ENCODE assay signal across 8 mouse cellular contexts in the genomic region with DNA sequence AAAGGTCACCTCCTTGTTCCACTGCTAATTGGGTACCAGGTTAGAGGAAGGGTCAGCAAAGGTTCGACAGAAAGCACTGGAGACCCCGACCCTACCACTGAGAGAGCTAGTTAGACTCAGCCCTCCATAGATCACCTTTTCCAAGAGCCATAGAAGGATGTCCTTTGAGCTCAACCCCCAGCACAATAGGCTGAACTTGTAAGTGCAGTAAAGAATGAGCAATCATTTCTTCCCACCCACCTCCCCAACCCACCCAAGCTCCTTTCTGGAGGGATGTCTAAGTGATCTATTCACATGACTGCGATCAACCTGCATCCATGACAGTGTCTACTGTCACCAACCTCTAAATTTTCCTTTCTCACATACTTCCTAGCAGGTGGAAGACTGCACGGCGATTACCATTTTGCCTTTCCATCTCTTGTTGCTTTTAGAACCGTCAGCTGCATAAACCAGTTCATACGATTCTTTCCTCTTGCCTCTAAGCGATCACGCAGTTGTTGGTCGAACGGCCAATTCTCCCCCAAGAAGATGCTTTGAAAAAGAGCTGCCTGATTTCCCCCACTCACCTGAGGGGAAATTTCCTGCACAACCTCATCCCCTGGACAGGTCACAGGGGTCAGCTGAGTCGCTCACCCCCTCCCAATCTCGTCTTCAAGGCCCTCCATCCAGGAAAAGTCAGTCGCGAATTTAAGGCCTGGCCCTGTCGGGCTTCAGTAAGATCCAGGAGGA. TPM values are rescaled to one million over a fixed set of nuclear protein-coding genes. Genes with fewer than 3 reads are reported as not detected.
DNase-seq lines count a peak whose midpoint lies in the region; ATAC-seq and TF ChIP-seq lines count a peak whose summit lies in the region.

No protein-coding gene starts in this region.

- H3K27me3 ChIP-seq in hindbrain, postnatal 0 days (ENCODE audit: insufficient read depth, low read length): no peaks in the 10 kb centered on the region
- H3K27me3 ChIP-seq in myocyte (ENCODE audit: control insufficient read depth, insufficient read depth, insufficient read length): no peaks in the 10 kb centered on the region

- ATAC-seq in hindbrain, postnatal 0 days: no peak

- peaks cover 57% of the 10 kb centered on the region for H3K79me2 ChIP-seq in myocyte (ENCODE audit: control insufficient read depth, insufficient read depth)

- peak overlapping the region; percentile 93 for H3K4me2 ChIP-seq in hindbrain, postnatal 0 days (ENCODE audit: low read depth, low read length)
- H3K4me2 ChIP-seq in myocyte (ENCODE audit: low read depth): peak overlapping the region; percentile 72

- H3K9ac ChIP-seq in hindbrain, postnatal 0 days (replicated peaks; ENCODE audit: low read length): peak overlapping the region; percentile 97

- H3K4me3 ChIP-seq in cortical plate, adult 2 months (ENCODE audit: insufficient read depth, low read length): peak overlapping the region; percentile 65
- peak overlapping the region; percentile 89 for H3K4me3 ChIP-seq in hindbrain, postnatal 0 days (ENCODE audit: low read length)
- peak overlapping the region; percentile 84 for H3K4me3 ChIP-seq in myocyte

- WGBS in hindbrain, postnatal 0 days: 3% methylated on average over 16 of the region's 16 CpGs

- peak overlapping the region; percentile 77 for H3K27ac ChIP-seq in cortical plate, adult 2 months (ENCODE audit: insufficient read depth, low read length)
- H3K27ac ChIP-seq in hindbrain, postnatal 0 days: peak overlapping the region; percentile 93

- no peak for TF ChIP-seq CTCF in cortical plate, adult 2 months (IDR thresholded peaks at IDR 0.05; ENCODE audit: extremely low read depth, insufficient read depth, low read length)
- no peak for TF ChIP-seq CTCF in hindbrain, postnatal 0 days (IDR thresholded peaks at IDR 0.05; ENCODE audit: low read depth)

- H3ac ChIP-seq in myocyte (ENCODE audit: control insufficient read depth, insufficient read length): peak overlapping the region; percentile 100

- H3K9me3 ChIP-seq in hindbrain, postnatal 0 days (ENCODE audit: low read length): no peaks in the 10 kb centered on the region

- intact Hi-C loops in left cerebral cortex, postnatal 14 days (cut with DNase I): loop anchor here (5.0 kb wide), 3 partner anchors 57 to 377 kb away; no protein-coding TSS in a partner anchor

- no peaks in the 10 kb centered on the region for H3K36me3 ChIP-seq in hindbrain, postnatal 0 days (ENCODE audit: insufficient read depth, low read length)
- H3K36me3 ChIP-seq in myocyte (ENCODE audit: control insufficient read depth, insufficient read depth): peaks cover 5% of the 10 kb centered on the region

- TF ChIP-seq POLR2A in cortical plate, adult 2 months (IDR thresholded peaks at IDR 0.05; ENCODE audit: extremely low read depth, insufficient read depth, low read length): no peak
- no peak for TF ChIP-seq POLR2A in myocyte (IDR thresholded peaks at IDR 0.05; ENCODE audit: insufficient read length, low read depth)

- H3K4me1 ChIP-seq in cortical plate, adult 2 months (ENCODE audit: control insufficient read depth, insufficient read depth, low read length): peaks cover 6% of the 10 kb centered on the region
- H3K4me1 ChIP-seq in hindbrain, postnatal 0 days (ENCODE audit: insufficient read depth, low read length): peaks cover 38% of the 10 kb centered on the region

- peak; percentile 11 for DNase-seq in kidney, adult 11 months
- no peak for DNase-seq in kidney, postnatal 25 days
- peak; percentile 17 for DNase-seq in CD4-positive helper T cell, adult 2 months (ENCODE audit: low read depth, low spot score)
- peak; percentile 59 for DNase-seq in hindbrain, postnatal 0 days (ENCODE audit: low spot score)
- no peak for DNase-seq in gastrocnemius, postnatal 10 days
- DNase-seq in left cerebral cortex, postnatal 14 days (ENCODE audit: low spot score in 2 of 2): no peak

TF ChIP-seq in myocyte, 11 proteins besides CTCF, POLR2A, EP300 and RAD21:
- TF ChIP-seq MAX (IDR thresholded peaks at IDR 0.05; ENCODE audit: low read depth): no peak
- no peak for TF ChIP-seq MYOG (IDR thresholded peaks at IDR 0.05; ENCODE audit: control insufficient read depth in 1 of 3, insufficient read depth in 1 of 3, insufficient read length in 2 of 3, low read depth in 2 of 3)
- no peak for TF ChIP-seq MYOD1 (IDR thresholded peaks at IDR 0.05; ENCODE audit: control insufficient read depth in 1 of 3, insufficient read length in 2 of 3, low read depth in 2 of 3)
- TF ChIP-seq USF1 (IDR thresholded peaks at IDR 0.05; ENCODE audit: low read depth): no peak
- no peak for TF ChIP-seq POLR2AphosphoS2 (IDR thresholded peaks at IDR 0.05; ENCODE audit: insufficient read length, low read depth)

RNA-seq across cellular contexts. Expression of a gene that starts 1.0 kb away (rescaled TPM):
- 344 and 347 TPM in 2 replicates for polyA plus RNA-seq in cortical plate, adult 2 months (2012; rRNA removed)
- 54.2 and 55.3 TPM in 2 replicates for total RNA-seq in hindbrain, postnatal 0 days (2014; rRNA removed)
- 122 and 132 TPM in 2 replicates for polyA plus RNA-seq in hindbrain, postnatal 0 days (2015; fragmentation: Nextera tagmentation; extraction: Ambion mirVana)
- 51.0 TPM for polyA plus RNA-seq in myocyte (2012; fragmentation: generic; extraction: Trizol)
- total RNA-seq in gastrocnemius, postnatal 10 days (2021): 10 to 100 TPM; 47.4 to 53.9 TPM
- total RNA-seq in left cerebral cortex, postnatal 14 days (2021): 100 to 1,000 TPM; 304 to 313 TPM

Comparison
In these comparisons a context has a peak if more than half of its experiments do, and no peak if none do; other contexts are left out.
1. DNase-seq: peak in kidney, adult 11 months (single experiment), CD4-positive helper T cell, adult 2 months (single experiment) and hindbrain, postnatal 0 days (single experiment); none in kidney, postnatal 25 days (0 of 2), gastrocnemius, postnatal 10 days (single experiment) and left cerebral cortex, postnatal 14 days (0 of 2).
2. Peak in every context shown above with its lines, with median percentiles within 50 percentile points of each other: H3K4me3 ChIP-seq.